Mouse (Mus musculus): ENCODE measurements around the gene Aars2. TPM values are rescaled to one million over a fixed set of nuclear protein-coding genes. Genes with fewer than 3 reads are reported as not detected.
A peak's percentile ranks its signal among the peaks of the same experiment; 100 is the strongest.

The Aars2 gene
- polyA plus RNA-seq, 1 experiment, result 29.9 TPM

DNA sequence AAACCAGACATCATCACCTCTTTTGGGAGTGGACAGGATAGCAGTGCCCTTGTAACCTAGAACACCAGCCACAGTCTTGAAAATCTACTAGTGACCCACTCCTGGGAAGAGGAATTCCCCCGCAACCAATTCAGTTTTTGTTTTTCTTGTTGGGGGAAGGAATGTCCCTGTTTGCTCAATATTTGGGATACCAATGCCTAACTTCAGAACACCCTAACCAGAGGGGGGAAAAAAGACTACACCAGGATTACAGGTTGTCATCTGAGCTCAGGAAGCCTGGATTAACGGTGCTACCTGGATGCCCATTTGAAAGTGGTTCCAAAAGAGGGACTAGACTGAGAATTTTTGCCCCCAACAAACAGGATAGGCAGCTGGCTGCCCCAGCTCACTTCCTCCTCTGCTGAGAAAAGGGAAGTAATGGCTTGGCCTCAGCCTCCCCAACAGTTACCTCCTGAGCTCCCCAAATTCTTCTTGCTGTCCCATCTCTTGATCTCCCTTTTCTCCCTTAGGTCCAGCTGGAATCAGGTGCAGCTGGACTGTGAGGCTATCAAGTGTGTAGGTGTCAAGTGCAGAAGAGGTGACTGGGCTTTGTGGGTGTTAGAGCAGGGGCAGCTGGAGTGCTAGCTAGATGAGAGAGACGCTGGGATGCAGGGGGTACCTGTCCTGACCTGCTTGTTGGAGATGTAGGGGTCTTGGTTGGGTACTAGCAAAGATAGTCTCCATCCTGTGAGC lies 50.0 kb downstream of the Aars2 start:
- DNase-seq (ENCODE audit: extremely low spot score in 1 of 2, low spot score in 1 of 2), result no peak

DNA sequence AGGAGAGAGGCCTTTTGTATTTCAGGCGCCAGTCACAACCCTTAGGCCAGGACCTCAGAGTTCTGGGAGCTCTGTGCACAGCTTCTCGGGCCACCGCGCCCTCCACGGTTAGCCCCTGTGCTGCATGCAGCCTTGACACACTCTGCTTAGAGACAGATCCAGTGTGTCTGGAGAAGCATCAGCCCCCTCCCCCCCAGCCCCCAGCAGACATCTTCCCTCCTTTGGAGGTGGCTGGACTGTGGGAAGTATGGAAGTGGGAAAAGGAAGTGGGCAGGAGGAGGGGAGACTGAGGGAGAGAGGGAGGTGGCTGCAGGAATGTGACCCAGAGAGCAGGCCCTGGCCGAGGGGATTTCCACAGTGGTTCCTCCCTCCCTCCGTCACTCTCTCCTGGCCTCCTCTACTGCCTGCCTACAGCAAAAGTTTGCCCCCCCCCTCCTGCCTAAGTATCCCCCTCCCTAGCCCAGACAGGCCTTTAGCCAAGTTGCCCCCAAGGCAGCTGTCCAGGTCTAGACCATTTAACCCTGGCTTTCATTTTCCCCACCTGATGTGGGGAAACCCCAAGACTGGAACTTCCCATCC lies 50.7 kb downstream of the Aars2 start:
- DNase-seq (ENCODE audit: extremely low spot score in 1 of 2, low spot score in 1 of 2), result no peak

- DNase-seq (ENCODE audit: extremely low spot score in 1 of 2, low spot score in 1 of 2), result no peak
These were observed 51.6 kb downstream of the Aars2 start for GRCm38 (mm10) chr17:45557998-45558862.

- no peak for DNase-seq (ENCODE audit: extremely low spot score in 1 of 2, low spot score in 1 of 2)
These were observed 53.3 kb downstream of the Aars2 start for GRCm38 (mm10) chr17:45559732-45560525.

- DNase-seq (ENCODE audit: extremely low spot score in 1 of 2, low spot score in 1 of 2), result no peak
These were observed 56.6 kb downstream of the Aars2 start for GRCm38 (mm10) chr17:45563216-45563615.

- DNase-seq (ENCODE audit: extremely low spot score in 1 of 2, low spot score in 1 of 2), result peak; percentile 78 to 93
These were observed 57.3 kb downstream of the Aars2 start, which contains the start of gene Slc35b2 for GRCm38 (mm10) chr17:45563655-45564530. Slc35b2 (plus strand) TSS chr17:45563874.

DNA sequence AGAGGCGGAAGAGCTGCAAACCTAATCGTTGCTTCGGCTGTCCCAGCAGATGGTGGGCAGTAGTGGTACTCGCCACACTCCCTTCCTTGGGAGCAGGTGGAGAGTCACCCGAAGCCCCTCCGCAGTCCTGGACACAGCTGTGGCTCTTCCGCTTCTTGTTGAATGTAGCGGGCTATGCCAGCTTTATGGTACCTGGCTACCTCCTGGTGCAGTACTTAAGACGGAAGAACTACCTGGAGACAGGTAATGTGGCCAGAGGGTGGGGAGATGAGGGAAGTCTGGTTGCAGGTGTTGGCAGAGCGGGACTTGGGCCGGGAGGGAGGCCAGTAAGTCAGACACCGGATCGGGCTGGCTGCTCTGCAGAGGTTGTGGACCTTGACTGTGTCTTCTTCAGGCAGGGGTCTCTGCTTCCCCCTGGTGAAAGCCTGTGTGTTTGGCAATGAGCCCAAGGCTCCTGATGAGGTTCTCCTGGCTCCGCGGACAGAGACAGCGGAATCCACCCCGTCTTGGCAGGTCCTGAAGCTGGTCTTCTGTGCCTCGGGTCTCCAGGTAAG lies 58.0 kb downstream of the Aars2 start:
- no peak for DNase-seq (ENCODE audit: extremely low spot score in 1 of 2, low spot score in 1 of 2)

GRCm38 (mm10) chr17:45565103-45565502 lies 58.5 kb downstream of the Aars2 start:
- DNase-seq (ENCODE audit: extremely low spot score in 1 of 2, low spot score in 1 of 2), result no peak

DNA sequence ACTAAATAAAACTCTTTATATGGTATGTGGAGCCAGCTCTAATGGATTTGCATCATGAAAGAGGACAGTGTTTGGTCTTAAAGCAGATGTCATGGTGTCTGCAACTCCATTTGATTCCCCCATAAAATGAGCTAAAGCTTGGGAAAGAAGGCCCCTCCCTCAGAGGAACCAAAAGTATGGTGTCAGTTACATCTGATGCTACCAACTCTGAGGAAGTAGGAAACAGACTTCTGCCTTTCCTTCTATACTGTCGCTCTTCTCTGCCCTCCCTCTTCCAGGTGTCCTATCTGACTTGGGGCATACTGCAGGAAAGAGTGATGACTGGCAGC lies 59.4 kb downstream of the Aars2 start:
- no peak for DNase-seq (ENCODE audit: extremely low spot score in 1 of 2, low spot score in 1 of 2)

GRCm38 (mm10) chr17:45566360-45567161 lies 59.9 kb downstream of the Aars2 start:
- no peak for DNase-seq (ENCODE audit: extremely low spot score in 1 of 2, low spot score in 1 of 2)

DNA sequence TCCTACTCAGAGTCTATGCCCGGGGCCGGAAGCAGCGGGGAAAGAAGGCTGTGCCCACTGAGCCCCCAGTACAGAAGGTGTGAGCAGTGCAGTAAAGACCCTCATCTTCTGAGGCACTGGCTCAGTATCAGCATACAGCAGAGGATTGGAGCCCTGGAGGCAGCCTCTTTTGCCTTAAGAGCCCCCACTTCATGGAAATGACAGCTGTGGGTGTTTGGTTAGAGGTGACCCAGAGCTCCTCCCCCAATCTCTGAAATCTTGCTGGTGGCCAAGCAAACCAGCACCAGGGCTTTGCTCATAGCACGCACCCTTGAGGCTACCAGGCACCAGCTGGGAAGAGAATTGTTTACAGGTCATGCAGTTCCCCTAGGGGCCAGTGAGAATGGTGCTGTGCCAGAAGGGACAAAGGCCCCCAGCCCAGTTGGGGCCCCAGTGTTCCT lies 60.5 kb downstream of the Aars2 start:
- no peak for DNase-seq (ENCODE audit: extremely low spot score in 1 of 2, low spot score in 1 of 2)

- DNase-seq (ENCODE audit: extremely low spot score in 1 of 2, low spot score in 1 of 2), result no peak
These were observed 62.3 kb downstream of the Aars2 start for GRCm38 (mm10) chr17:45568990-45569389.

DNA sequence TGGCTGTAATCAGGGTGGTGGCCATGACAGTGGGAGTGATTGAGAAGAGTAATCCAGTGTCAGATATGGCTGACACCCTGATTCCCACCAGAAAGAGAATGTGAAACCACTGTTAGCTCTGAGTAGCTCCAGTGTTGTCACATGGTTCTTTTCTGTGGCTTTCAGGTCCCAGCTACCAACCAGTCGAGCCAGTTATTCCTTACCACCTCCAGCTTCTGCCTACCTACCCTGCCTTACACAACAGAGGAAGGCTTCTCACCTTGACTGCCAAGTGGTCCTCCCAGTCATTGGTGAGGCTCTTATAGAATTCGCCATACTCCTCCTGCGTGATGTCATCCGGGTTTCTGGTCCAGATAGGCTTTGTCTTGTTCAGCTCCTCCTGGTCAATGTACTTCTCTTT lies 63.4 kb downstream of the Aars2 start:
- DNase-seq (ENCODE audit: extremely low spot score in 1 of 2, low spot score in 1 of 2), result no peak

Other genes with a start within 250 kb of the Aars2 start
- 30.8 and 33.6 TPM in 2 replicates for gene Cdc5l, start 73.1 kb upstream of the Aars2 start, polyA plus RNA-seq (2012; rRNA removed)
- gene Spats1, start 31.4 kb upstream of the Aars2 start, polyA plus RNA-seq (2012; rRNA removed), result 4.4 and 4.9 TPM in 2 replicates
- 2.0 and 2.1 TPM in 2 replicates for gene Tcte1, start 16.6 kb downstream of the Aars2 start, polyA plus RNA-seq (2012; rRNA removed)
- gene Tmem151b, start 42.8 kb downstream of the Aars2 start, polyA plus RNA-seq (2012; rRNA removed), result 68.7 and 72.1 TPM in 2 replicates
- gene Nfkbie, start 48.9 kb downstream of the Aars2 start, polyA plus RNA-seq (2012; rRNA removed), result 1.8 and 2.0 TPM in 2 replicates
- 57.3 and 59.5 TPM in 2 replicates for gene Slc35b2, start 57.0 kb downstream of the Aars2 start, polyA plus RNA-seq (2012; rRNA removed)
- 952 and 985 TPM in 2 replicates for gene Hsp90ab1, start 66.4 kb downstream of the Aars2 start, polyA plus RNA-seq (2012; rRNA removed)
- gene Slc29a1, start 92.8 kb downstream of the Aars2 start, polyA plus RNA-seq (2012; rRNA removed), result 35.4 and 38.9 TPM in 2 replicates
- gene Mymx, start 95.3 kb downstream of the Aars2 start, polyA plus RNA-seq (2012; rRNA removed), result not detected in 2 replicates
- 0.23 and 0.34 TPM in 2 replicates for gene Capn11, start 152.5 kb downstream of the Aars2 start, polyA plus RNA-seq (2012; rRNA removed)
- gene Mrpl14, start 179.5 kb downstream of the Aars2 start, polyA plus RNA-seq (2012; rRNA removed), result 48.4 and 52.8 TPM in 2 replicates
- gene Tmem63b, start 180.1 kb downstream of the Aars2 start, polyA plus RNA-seq (2012; rRNA removed), result 176 and 198 TPM in 2 replicates
- 0.22 and 0.27 TPM in 2 replicates for gene 1600014C23Rik, start 227.0 kb downstream of the Aars2 start, polyA plus RNA-seq (2012; rRNA removed)